Mouse (Mus musculus) stomach, embryonic 15.5 days (tissue): ENCODE measurements around the gene Apba3. TPM values are rescaled to one million over a fixed set of nuclear protein-coding genes. Genes with fewer than 3 reads are reported as not detected.
A peak's percentile ranks its signal among the peaks of the same experiment; 100 is the strongest.

Experiments used
- ATAC-seq: fragments of 200-750 bp; cut with Nextera tagmentation; 2 replicates; pipeline ENCODE4 v1.8.0; 2017; ENCODE audit warnings: low read depth, moderate number of reproducible peaks, moderate TSS enrichment; ENCODE audit not compliant: insufficient read depth, low FRiP score
- H3K27ac ChIP-seq: fragments of 300-500 bp; sonication (generic); 2 replicates; pipeline ENCODE4 v1.5.1; 2015; ENCODE audit warnings: mild to moderate bottlenecking, inconsistent platforms
- H3K27me3 ChIP-seq: fragments of 300-500 bp; sonication (generic); replicated peaks from 2 replicates; pipeline ENCODE4 v1.6.1; 2015; ENCODE audit warnings: inconsistent platforms
- H3K36me3 ChIP-seq: fragments of 300-500 bp; sonication (generic); 2 replicates; pipeline ENCODE4 v1.6.1; 2015; ENCODE audit warnings: inconsistent platforms
- H3K4me1 ChIP-seq: fragments of 300-500 bp; sonication (generic); 2 replicates; pipeline ENCODE4 v1.6.1; 2015; ENCODE audit warnings: inconsistent platforms
- H3K4me2 ChIP-seq: fragments of 300-500 bp; sonication (generic); 2 replicates; pipeline ENCODE4 v1.6.1; 2015; ENCODE audit warnings: mild to moderate bottlenecking, inconsistent platforms
- H3K4me3 ChIP-seq: fragments of 300-500 bp; sonication (generic); replicated peaks from 2 replicates; pipeline ENCODE4 v1.5.1; 2015; ENCODE audit warnings: inconsistent platforms
- H3K9ac ChIP-seq: fragments of 300-500 bp; sonication (generic); 2 replicates; pipeline ENCODE4 v1.6.1; 2015; ENCODE audit warnings: inconsistent platforms
- H3K9me3 ChIP-seq: fragments of 300-500 bp; sonication (generic); 2 replicates; pipeline ENCODE4 v1.6.1; 2016; ENCODE audit warnings: inconsistent platforms
- WGBS: fragments of 180-500 bp; shearing (Covaris S2); methylation state at CpG from one replicate; pipeline ENCODE4 v1.1.7; 2015; 5-methylcytosine and 5-hydroxymethylcytosine counted together
- polyA plus RNA-seq: library from polyadenylated mRNA; unstranded; fragments of >200 nt; fragmentation: Nextera tagmentation; extraction: Ambion mirVana; gene quantifications from 2 replicates; pipeline ENCODE4 v1.2.1, GENCODE M21; 2015

Gene Apba3
- polyA plus RNA-seq, 1 experiment from 2014 or later, result 58.1 TPM

DNA sequence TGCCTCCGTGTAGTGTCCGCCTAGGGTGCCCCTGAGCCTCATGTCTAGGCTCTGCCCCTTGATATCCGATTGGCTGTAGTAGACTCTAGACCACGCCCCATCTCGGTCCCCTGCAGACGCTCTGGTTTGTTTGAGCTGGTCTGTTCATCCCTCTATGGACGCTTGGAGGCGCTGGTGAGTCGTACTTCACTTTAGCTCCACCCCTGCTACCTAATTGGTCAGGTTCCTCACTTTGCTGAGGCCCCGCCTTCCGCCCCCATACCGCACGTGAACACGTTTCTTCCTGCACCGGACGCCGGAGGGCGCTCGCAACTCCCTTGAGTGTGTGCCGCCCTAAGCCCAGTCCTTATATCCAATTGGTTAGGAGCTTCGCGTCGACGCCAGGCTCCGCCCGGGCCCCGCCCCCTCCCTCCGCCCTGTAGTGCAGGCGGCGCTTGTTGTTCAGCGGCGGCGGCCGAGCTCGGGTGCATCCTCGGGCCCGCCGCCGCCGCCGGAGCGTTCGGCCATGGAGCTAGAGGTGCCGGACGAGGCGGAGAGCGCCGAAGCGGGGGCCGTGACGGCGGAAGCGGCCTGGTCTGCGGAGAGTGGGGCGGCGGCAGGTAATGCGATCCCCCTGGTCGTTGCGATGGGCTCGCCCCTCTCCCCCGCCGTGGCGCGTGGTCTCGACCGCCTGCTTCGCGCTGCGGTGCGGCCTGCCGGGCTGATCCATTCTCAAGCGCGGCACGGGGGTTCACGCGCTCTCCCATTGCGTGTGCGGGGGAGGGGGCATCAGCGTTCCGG is 26.0 kb downstream of the Apba3 start, which contains the start of gene Pip5k1c:
TSS of gene Pip5k1c (plus strand) at position 410 of the 780 bp plus-strand sequence.
- no peaks in the 10 kb centered on the region; the same call in 1 of the 2 replicates for H3K27me3 ChIP-seq
- no peaks in the 10 kb centered on the region for H3K9me3 ChIP-seq
- H3K9ac ChIP-seq, result peak within 1 kb of the TSS; percentile 92
- peak within 1 kb of the TSS; percentile 94 for H3K4me3 ChIP-seq
- H3K4me1 ChIP-seq, result peaks cover 42% of the 10 kb centered on the region
- H3K4me2 ChIP-seq, result peak within 1 kb of the TSS; percentile 91
- WGBS, result under 1% methylated on average over 77 of the region's 80 CpGs
- H3K27ac ChIP-seq, result peak within 1 kb of the TSS; percentile 93
- peak; percentile 88 for ATAC-seq
- no peaks in the 10 kb centered on the region for H3K36me3 ChIP-seq

DNA sequence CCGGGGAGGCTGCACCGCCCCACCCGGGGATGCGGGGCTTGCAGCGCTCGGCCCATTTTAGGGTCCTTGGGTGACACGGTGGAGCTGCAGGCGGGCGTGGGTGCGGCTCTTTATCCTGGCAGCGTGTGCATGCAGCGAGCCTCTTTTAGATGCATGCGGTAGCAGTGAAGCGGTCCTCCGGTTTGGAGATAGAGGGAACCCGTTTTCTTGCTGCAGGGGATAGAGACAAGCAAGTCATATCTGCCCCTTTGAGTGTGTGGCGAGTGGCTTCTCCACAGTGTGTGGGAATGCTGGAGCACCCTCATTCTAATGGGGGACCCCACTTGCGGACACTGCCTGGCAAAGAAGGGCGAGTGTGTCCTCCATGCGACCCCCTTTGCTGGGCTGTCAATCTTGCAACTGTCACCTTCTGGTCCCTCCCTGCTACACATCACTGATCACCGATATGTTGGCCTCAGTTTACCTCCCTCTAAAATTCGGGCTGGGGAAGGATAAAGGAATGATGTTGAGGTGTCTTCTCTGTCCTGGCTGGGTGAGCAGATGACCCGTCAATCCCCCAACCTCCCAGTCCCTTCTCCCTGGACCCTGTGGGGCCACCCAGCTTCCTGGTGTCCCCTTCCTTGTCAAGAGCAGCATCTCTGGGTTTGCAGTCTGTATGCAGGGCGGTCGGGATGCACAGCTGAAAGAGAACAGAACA is 26.7 kb downstream of the Apba3 start:
- peak overlapping the region; percentile 91 for H3K27ac ChIP-seq
- no peaks in the 10 kb centered on the region for H3K36me3 ChIP-seq
- H3K4me2 ChIP-seq, result peak overlapping the region; percentile 91
- peak overlapping the region; percentile 94 for H3K4me3 ChIP-seq
- no peaks in the 10 kb centered on the region; the same call in 1 of the 2 replicates for H3K27me3 ChIP-seq
- ATAC-seq, result no peak
- H3K9ac ChIP-seq, result peak overlapping the region; percentile 92
- 1% methylated on average over 25 of the region's 25 CpGs for WGBS
- H3K4me1 ChIP-seq, result peaks cover 42% of the 10 kb centered on the region
- H3K9me3 ChIP-seq, result no peaks in the 10 kb centered on the region

- H3K9me3 ChIP-seq, result no peaks in the 10 kb centered on the region
- ATAC-seq, result no peak
- H3K27ac ChIP-seq, result no peak overlapping the region
- no peaks in the 10 kb centered on the region for H3K36me3 ChIP-seq
- H3K4me3 ChIP-seq, result peak overlapping the region; percentile 94
- peaks cover 44% of the 10 kb centered on the region for H3K4me1 ChIP-seq
- H3K4me2 ChIP-seq, result peak overlapping the region; percentile 91
- no peaks in the 10 kb centered on the region; the same call in 1 of the 2 replicates for H3K27me3 ChIP-seq
- 0 out of 2 replicates have a peak overlapping the region, but pooled peaks have one; percentile 92 for H3K9ac ChIP-seq
- 45% methylated on average over 8 of the region's 8 CpGs for WGBS
Observed at GRCm38 (mm10) chr10:81294442-81294841, 27.7 kb downstream of the Apba3 start.

GRCm38 (mm10) chr10:81295185-81295584 is 28.4 kb downstream of the Apba3 start:
- Histone ChIP-seq H3K9ac (no peak overlapping the region), H3K27me3 (no peaks in the 10 kb centered on the region; the same call in 1 of the 2 replicates), H3K4me1 (peaks cover 43% of the 10 kb centered on the region), H3K27ac (no peak overlapping the region), H3K4me3 (no peak overlapping the region), H3K9me3 (no peaks in the 10 kb centered on the region), H3K4me2 (no peak overlapping the region), H3K36me3 (no peaks in the 10 kb centered on the region)
- WGBS, result 86% methylated on average over 6 of the region's 6 CpGs
- no peak for ATAC-seq

DNA sequence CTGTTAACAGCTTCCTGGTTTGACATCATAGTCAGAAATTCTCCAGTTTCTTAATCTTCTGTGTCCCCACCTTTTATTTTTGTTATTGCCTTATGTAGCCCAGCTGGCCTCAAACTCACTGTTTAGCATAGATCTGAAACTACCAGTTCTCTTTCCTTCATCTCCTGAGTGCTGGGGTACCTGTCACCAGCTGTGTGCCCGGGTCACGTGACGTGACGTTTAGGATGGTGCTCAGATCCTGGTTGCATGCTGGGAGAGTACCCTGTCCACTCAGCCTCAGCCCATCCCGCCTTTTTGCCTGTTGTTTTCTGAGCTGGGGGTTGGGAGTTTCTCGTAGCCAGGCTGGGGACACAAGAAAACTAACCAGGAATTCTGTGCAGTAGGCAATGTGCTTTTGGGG is 30.5 kb downstream of the Apba3 start:
- Histone ChIP-seq H3K9me3 (no peaks in the 10 kb centered on the region), H3K4me3 (no peak overlapping the region), H3K36me3 (no peaks in the 10 kb centered on the region), H3K4me1 (peaks cover 45% of the 10 kb centered on the region), H3K27ac (peak overlapping the region; percentile 49; the same call in 1 of the 2 replicates), H3K27me3 (no peaks in the 10 kb centered on the region), H3K4me2 (no peak overlapping the region), H3K9ac (no peak overlapping the region)
- ATAC-seq, result no peak
- 69% methylated on average over 6 of the region's 6 CpGs for WGBS

- no peak overlapping the region for H3K4me2 ChIP-seq
- ATAC-seq, result 0 out of 2 replicates have a peak, but pooled peaks have one; percentile 11
- peak overlapping the region; percentile 49 for H3K27ac ChIP-seq
- 43% methylated on average over 10 of the region's 10 CpGs for WGBS
- H3K4me3 ChIP-seq, result no peak overlapping the region
- no peaks in the 10 kb centered on the region for H3K36me3 ChIP-seq
- no peaks in the 10 kb centered on the region for H3K9me3 ChIP-seq
- no peak overlapping the region for H3K9ac ChIP-seq
- H3K4me1 ChIP-seq, result peaks cover 48% of the 10 kb centered on the region
- no peaks in the 10 kb centered on the region for H3K27me3 ChIP-seq
Observed at GRCm38 (mm10) chr10:81297845-81298244, 31.1 kb downstream of the Apba3 start.

- Histone ChIP-seq H3K4me2 (no peak overlapping the region), H3K4me1 (peaks cover 54% of the 10 kb centered on the region), H3K36me3 (no peaks in the 10 kb centered on the region), H3K27me3 (no peaks in the 10 kb centered on the region), H3K9ac (no peak overlapping the region), H3K27ac (peak overlapping the region; percentile 49), H3K9me3 (no peaks in the 10 kb centered on the region), H3K4me3 (no peak overlapping the region)
- ATAC-seq, result no peak
- 87% methylated on average over 17 of the region's 17 CpGs for WGBS
Observed at GRCm38 (mm10) chr10:81298369-81299100, 31.8 kb downstream of the Apba3 start.

GRCm38 (mm10) chr10:81299585-81300351 is 33.0 kb downstream of the Apba3 start:
- ATAC-seq, result no peak
- H3K27me3 ChIP-seq, result no peaks in the 10 kb centered on the region
- 84% methylated on average over 14 of the region's 14 CpGs for WGBS
- no peak overlapping the region for H3K4me2 ChIP-seq
- no peak overlapping the region for H3K4me3 ChIP-seq
- no peak overlapping the region for H3K27ac ChIP-seq
- H3K4me1 ChIP-seq, result peaks cover 47% of the 10 kb centered on the region
- H3K9me3 ChIP-seq, result no peaks in the 10 kb centered on the region
- no peaks in the 10 kb centered on the region for H3K36me3 ChIP-seq
- H3K9ac ChIP-seq, result no peak overlapping the region

DNA sequence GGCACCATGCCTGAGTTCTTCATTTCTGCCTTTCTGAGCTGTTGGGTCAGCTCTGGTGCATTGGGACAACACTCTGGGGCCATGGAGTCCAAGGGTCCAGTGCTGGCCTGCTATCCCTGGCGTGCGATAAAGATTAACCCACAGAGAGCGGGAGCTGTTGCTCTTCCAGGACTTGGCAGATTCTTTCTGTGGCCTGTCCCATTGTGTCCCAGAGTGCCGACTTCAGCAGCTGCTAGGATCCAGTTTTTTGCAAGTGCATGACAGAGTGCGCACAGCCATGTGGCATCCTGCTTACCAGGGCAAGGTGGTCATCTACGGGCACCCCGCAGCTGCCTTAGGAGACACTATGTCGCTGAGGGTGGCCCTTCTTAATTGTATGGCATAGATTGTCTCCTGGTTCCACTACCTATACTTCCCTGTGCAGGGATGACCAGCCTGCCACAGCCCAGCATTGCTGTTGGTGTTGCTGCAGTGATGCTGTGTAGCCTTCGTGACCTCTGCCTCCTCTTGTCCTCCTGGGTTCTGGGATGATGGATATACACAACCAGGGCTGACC is 33.7 kb downstream of the Apba3 start:
- Histone ChIP-seq H3K27me3 (no peaks in the 10 kb centered on the region), H3K4me1 (peaks cover 42% of the 10 kb centered on the region), H3K9me3 (no peaks in the 10 kb centered on the region), H3K9ac (no peak overlapping the region), H3K27ac (no peak overlapping the region), H3K4me2 (no peak overlapping the region), H3K36me3 (no peaks in the 10 kb centered on the region), H3K4me3 (no peak overlapping the region)
- 66% methylated on average over 9 of the region's 9 CpGs for WGBS
- ATAC-seq, result no peak

- Histone ChIP-seq H3K4me3 (no peak overlapping the region), H3K4me2 (no peak overlapping the region), H3K9me3 (no peaks in the 10 kb centered on the region), H3K36me3 (peaks cover 8% of the 10 kb centered on the region; the same call in 1 of the 2 replicates), H3K27me3 (no peaks in the 10 kb centered on the region), H3K27ac (no peak overlapping the region), H3K9ac (no peak overlapping the region), H3K4me1 (peaks cover 39% of the 10 kb centered on the region)
- ATAC-seq, result no peak
- 69% methylated on average over 9 of the region's 9 CpGs for WGBS
Observed at GRCm38 (mm10) chr10:81301321-81301720, 34.6 kb downstream of the Apba3 start.

GRCm38 (mm10) chr10:81302288-81302687 is 35.5 kb downstream of the Apba3 start:
- Histone ChIP-seq H3K4me2 (peak overlapping the region; percentile 17; the same call in 1 of the 2 replicates), H3K9ac (0 out of 2 replicates have a peak overlapping the region, but pooled peaks have one; percentile 2), H3K4me3 (no peak overlapping the region), H3K27me3 (no peaks in the 10 kb centered on the region), H3K36me3 (peaks cover 17% of the 10 kb centered on the region), H3K9me3 (no peaks in the 10 kb centered on the region), H3K27ac (peak overlapping the region; percentile 52; the same call in 1 of the 2 replicates), H3K4me1 (peaks cover 38% of the 10 kb centered on the region)
- 67% methylated on average over 4 of the region's 4 CpGs for WGBS
- ATAC-seq, result no peak
